Mouse (Mus musculus): ENCODE measurements around the gene Tmem170.

- TF ChIP-seq CTCF (IDR thresholded peaks at IDR 0.05; ENCODE audit: control insufficient read depth, insufficient read depth, insufficient read length) (no peak), MYOD1 (IDR thresholded peaks at IDR 0.05; ENCODE audit: control insufficient read depth, insufficient read length, low read depth) (no peak), MAX (IDR thresholded peaks at IDR 0.05) (no peak), FOSL1 (IDR thresholded peaks at IDR 0.05; ENCODE audit: insufficient read depth, low read length, poor library complexity, severe bottlenecking) (no peak)
These were observed 10.7 kb downstream of the Tmem170 start for GRCm38 (mm10) chr8:111865857-111866256.
